Mouse (Mus musculus): ENCODE measurements around the gene Cdkal1. TPM values are rescaled to one million over a fixed set of nuclear protein-coding genes. Genes with fewer than 3 reads are reported as not detected.

The Cdkal1 gene
- polyA plus RNA-seq, 1 experiment from 2014 or later = 21.1 TPM

- Histone ChIP-seq H3K36me3 (ENCODE audit: control insufficient read depth, insufficient read depth, low read length) (no peaks in the 10 kb centered on the region), H3K27ac (ENCODE audit: low read depth, low read length) (no peak overlapping the region; the same call in 1 of the 2 replicates), H3K4me1 (ENCODE audit: control insufficient read depth, insufficient read depth, low read length) (no peaks in the 10 kb centered on the region), H3K27me3 (ENCODE audit: control insufficient read depth, insufficient read depth, low read length) (no peaks in the 10 kb centered on the region), H3K4me3 (ENCODE audit: low read depth, low read length) (no peak overlapping the region), H3K9me3 (ENCODE audit: control insufficient read depth, low read length) (no peaks in the 10 kb centered on the region), H3K4me2 (ENCODE audit: low read depth, low read length) (no peak overlapping the region), H3K9ac (replicated peaks; ENCODE audit: low read depth, low read length) (no peak overlapping the region)
- 33% methylated on average over 9 of the region's 9 CpGs for WGBS
- ATAC-seq (ENCODE audit: low read depth) = peak; percentile 96
These were observed 31.6 kb downstream of the Cdkal1 start for GRCm38 (mm10) chr13:29823906-29824305.

- WGBS = 74% methylated on average over 8 of the region's 8 CpGs
- ATAC-seq (ENCODE audit: low read depth) = no peak
- no peaks in the 10 kb centered on the region for H3K4me1 ChIP-seq (ENCODE audit: control insufficient read depth, insufficient read depth, low read length)
- H3K4me3 ChIP-seq (ENCODE audit: low read depth, low read length) = no peak overlapping the region
- H3K27me3 ChIP-seq (ENCODE audit: control insufficient read depth, insufficient read depth, low read length) = no peaks in the 10 kb centered on the region
- no peak overlapping the region; the same call in 1 of the 2 replicates for H3K27ac ChIP-seq (ENCODE audit: low read depth, low read length)
- H3K4me2 ChIP-seq (ENCODE audit: low read depth, low read length) = no peak overlapping the region
- H3K9me3 ChIP-seq (ENCODE audit: control insufficient read depth, low read length) = no peaks in the 10 kb centered on the region
- H3K9ac ChIP-seq (replicated peaks; ENCODE audit: low read depth, low read length) = no peak overlapping the region
- no peaks in the 10 kb centered on the region for H3K36me3 ChIP-seq (ENCODE audit: control insufficient read depth, insufficient read depth, low read length)
These were observed 32.0 kb downstream of the Cdkal1 start for GRCm38 (mm10) chr13:29823487-29823886.

GRCm38 (mm10) chr13:29819910-29820583 lies 35.4 kb downstream of the Cdkal1 start:
- H3K27me3 ChIP-seq (ENCODE audit: control insufficient read depth, insufficient read depth, low read length) = no peaks in the 10 kb centered on the region
- 93% methylated on average over 9 of the region's 9 CpGs for WGBS

GRCm38 (mm10) chr13:29819147-29819546 lies 36.3 kb downstream of the Cdkal1 start:
- Histone ChIP-seq H3K4me3 (ENCODE audit: low read depth, low read length) (no peak overlapping the region), H3K27me3 (ENCODE audit: control insufficient read depth, insufficient read depth, low read length) (no peaks in the 10 kb centered on the region), H3K4me2 (ENCODE audit: low read depth, low read length) (no peak overlapping the region), H3K27ac (ENCODE audit: low read depth, low read length) (no peak overlapping the region), H3K36me3 (ENCODE audit: control insufficient read depth, insufficient read depth, low read length) (no peaks in the 10 kb centered on the region), H3K4me1 (ENCODE audit: control insufficient read depth, insufficient read depth, low read length) (no peaks in the 10 kb centered on the region), H3K9me3 (ENCODE audit: control insufficient read depth, low read length) (no peaks in the 10 kb centered on the region), H3K9ac (replicated peaks; ENCODE audit: low read depth, low read length) (no peak overlapping the region)
- ATAC-seq (ENCODE audit: low read depth) = no peak
- WGBS = 92% methylated on average over 3 of the region's 3 CpGs

More at GRCm38 (mm10) chr13:29819910-29820583, 35.4 kb downstream of the Cdkal1 start:
- no peaks in the 10 kb centered on the region for H3K4me1 ChIP-seq (ENCODE audit: control insufficient read depth, insufficient read depth, low read length)
- H3K9me3 ChIP-seq (ENCODE audit: control insufficient read depth, low read length) = no peaks in the 10 kb centered on the region
- no peak overlapping the region for H3K9ac ChIP-seq (replicated peaks; ENCODE audit: low read depth, low read length)
- ATAC-seq (ENCODE audit: low read depth) = no peak
- H3K4me2 ChIP-seq (ENCODE audit: low read depth, low read length) = no peak overlapping the region
- no peaks in the 10 kb centered on the region for H3K36me3 ChIP-seq (ENCODE audit: control insufficient read depth, insufficient read depth, low read length)
- no peak overlapping the region for H3K4me3 ChIP-seq (ENCODE audit: low read depth, low read length)
- no peak overlapping the region for H3K27ac ChIP-seq (ENCODE audit: low read depth, low read length)

- 94% methylated on average over 2 of the region's 2 CpGs for WGBS
- Histone ChIP-seq H3K4me3 (ENCODE audit: low read depth, low read length) (no peak overlapping the region), H3K9me3 (ENCODE audit: control insufficient read depth, low read length) (no peaks in the 10 kb centered on the region), H3K27me3 (ENCODE audit: control insufficient read depth, insufficient read depth, low read length) (no peaks in the 10 kb centered on the region), H3K4me1 (ENCODE audit: control insufficient read depth, insufficient read depth, low read length) (no peaks in the 10 kb centered on the region), H3K36me3 (ENCODE audit: control insufficient read depth, insufficient read depth, low read length) (no peaks in the 10 kb centered on the region), H3K4me2 (ENCODE audit: low read depth, low read length) (no peak overlapping the region), H3K27ac (ENCODE audit: low read depth, low read length) (no peak overlapping the region), H3K9ac (replicated peaks; ENCODE audit: low read depth, low read length) (no peak overlapping the region)
- no peak for ATAC-seq (ENCODE audit: low read depth)
These were observed 37.2 kb downstream of the Cdkal1 start for GRCm38 (mm10) chr13:29818314-29818713.

- Histone ChIP-seq H3K9ac (replicated peaks; ENCODE audit: low read depth, low read length) (no peak overlapping the region), H3K9me3 (ENCODE audit: control insufficient read depth, low read length) (no peaks in the 10 kb centered on the region), H3K36me3 (ENCODE audit: control insufficient read depth, insufficient read depth, low read length) (no peaks in the 10 kb centered on the region), H3K4me2 (ENCODE audit: low read depth, low read length) (no peak overlapping the region), H3K4me1 (ENCODE audit: control insufficient read depth, insufficient read depth, low read length) (no peaks in the 10 kb centered on the region), H3K27ac (ENCODE audit: low read depth, low read length) (no peak overlapping the region), H3K4me3 (ENCODE audit: low read depth, low read length) (no peak overlapping the region), H3K27me3 (ENCODE audit: control insufficient read depth, insufficient read depth, low read length) (no peaks in the 10 kb centered on the region)
- 77% methylated on average over 4 of the region's 4 CpGs for WGBS
- no peak for ATAC-seq (ENCODE audit: low read depth)
These were observed 44.7 kb downstream of the Cdkal1 start for GRCm38 (mm10) chr13:29810780-29811179.

GRCm38 (mm10) chr13:29808383-29808782 lies 47.1 kb downstream of the Cdkal1 start:
- Histone ChIP-seq H3K4me3 (ENCODE audit: low read depth, low read length) (no peak overlapping the region), H3K4me2 (ENCODE audit: low read depth, low read length) (no peak overlapping the region), H3K27me3 (ENCODE audit: control insufficient read depth, insufficient read depth, low read length) (no peaks in the 10 kb centered on the region), H3K9me3 (ENCODE audit: control insufficient read depth, low read length) (no peaks in the 10 kb centered on the region), H3K36me3 (ENCODE audit: control insufficient read depth, insufficient read depth, low read length) (no peaks in the 10 kb centered on the region), H3K27ac (ENCODE audit: low read depth, low read length) (no peak overlapping the region), H3K4me1 (ENCODE audit: control insufficient read depth, insufficient read depth, low read length) (no peaks in the 10 kb centered on the region), H3K9ac (replicated peaks; ENCODE audit: low read depth, low read length) (no peak overlapping the region)
- no peak for ATAC-seq (ENCODE audit: low read depth)
- WGBS = 96% methylated on average over 3 of the region's 3 CpGs

GRCm38 (mm10) chr13:29807930-29808329 lies 47.5 kb downstream of the Cdkal1 start:
- H3K36me3 ChIP-seq (ENCODE audit: control insufficient read depth, insufficient read depth, low read length) = no peaks in the 10 kb centered on the region
- H3K9ac ChIP-seq (replicated peaks; ENCODE audit: low read depth, low read length) = no peak overlapping the region
- no peak overlapping the region for H3K27ac ChIP-seq (ENCODE audit: low read depth, low read length)
- no peak overlapping the region for H3K4me3 ChIP-seq (ENCODE audit: low read depth, low read length)
- H3K27me3 ChIP-seq (ENCODE audit: control insufficient read depth, insufficient read depth, low read length) = no peaks in the 10 kb centered on the region
- H3K4me1 ChIP-seq (ENCODE audit: control insufficient read depth, insufficient read depth, low read length) = no peaks in the 10 kb centered on the region
- H3K4me2 ChIP-seq (ENCODE audit: low read depth, low read length) = no peak overlapping the region
- WGBS = 97% methylated on average over 3 of the region's 3 CpGs
- H3K9me3 ChIP-seq (ENCODE audit: control insufficient read depth, low read length) = no peaks in the 10 kb centered on the region
- no peak for ATAC-seq (ENCODE audit: low read depth)

- Histone ChIP-seq H3K9me3 (ENCODE audit: control insufficient read depth, low read length) (no peaks in the 10 kb centered on the region), H3K27me3 (ENCODE audit: control insufficient read depth, insufficient read depth, low read length) (no peaks in the 10 kb centered on the region), H3K36me3 (ENCODE audit: control insufficient read depth, insufficient read depth, low read length) (no peaks in the 10 kb centered on the region), H3K4me2 (ENCODE audit: low read depth, low read length) (no peak overlapping the region), H3K4me1 (ENCODE audit: control insufficient read depth, insufficient read depth, low read length) (no peaks in the 10 kb centered on the region), H3K4me3 (ENCODE audit: low read depth, low read length) (no peak overlapping the region), H3K9ac (replicated peaks; ENCODE audit: low read depth, low read length) (no peak overlapping the region), H3K27ac (ENCODE audit: low read depth, low read length) (no peak overlapping the region)
- 35% methylated on average over 4 of the region's 4 CpGs for WGBS
- ATAC-seq (ENCODE audit: low read depth) = no peak
These were observed 48.6 kb downstream of the Cdkal1 start for GRCm38 (mm10) chr13:29806871-29807270.

Data from neural tube, embryonic 14.5 days (tissue).